Mouse (Mus musculus): ENCODE measurements around the gene Slc38a8. TPM values are rescaled to one million over a fixed set of nuclear protein-coding genes. Genes with fewer than 3 reads are reported as not detected.

Slc38a8 gene
- total RNA-seq (2014; rRNA removed): not detected in 2 replicates
- 0.10 TPM in 1 of 2 replicates, not detected in the other for polyA plus RNA-seq (2015; fragmentation: Nextera tagmentation; extraction: Ambion mirVana)

GRCm38 (mm10) chr8:119501598-119501997 is at the start of gene Slc38a8:
Slc38a8 (minus strand) TSS chr8:119501698.
- no peaks in the 10 kb centered on the region for H3K4me1 ChIP-seq (ENCODE audit: insufficient read depth, low read length)
- DNase-seq (ENCODE audit: low spot score) (no peak), ATAC-seq (no peak)
- WGBS: 57% methylated on average over 4 of the region's 5 CpGs
- TF ChIP-seq CTCF (IDR thresholded peaks at IDR 0.05; ENCODE audit: low read depth): no peak
- H3K27ac ChIP-seq: no peak within 1 kb of the TSS
- H3K9ac ChIP-seq (replicated peaks; ENCODE audit: low read length): no peak within 1 kb of the TSS
- H3K4me2 ChIP-seq (ENCODE audit: low read depth, low read length): no peak within 1 kb of the TSS
- H3K9me3 ChIP-seq (ENCODE audit: low read length): no peaks in the 10 kb centered on the region
- no peaks in the 10 kb centered on the region; the same call in 1 of the 2 replicates for H3K36me3 ChIP-seq (ENCODE audit: insufficient read depth, low read length)
- H3K4me3 ChIP-seq (ENCODE audit: low read length): no peak within 1 kb of the TSS
- H3K27me3 ChIP-seq (ENCODE audit: insufficient read depth, low read length): no peaks in the 10 kb centered on the region

GRCm38 (mm10) chr8:119548560-119549113 is 47.1 kb upstream of the Slc38a8 start:
- Histone ChIP-seq H3K9me3 (ENCODE audit: low read length) (no peaks in the 10 kb centered on the region), H3K27me3 (ENCODE audit: insufficient read depth, low read length) (no peaks in the 10 kb centered on the region), H3K9ac (replicated peaks; ENCODE audit: low read length) (no peak overlapping the region), H3K27ac (no peak overlapping the region), H3K4me2 (ENCODE audit: low read depth, low read length) (no peak overlapping the region), H3K4me1 (ENCODE audit: insufficient read depth, low read length) (no peaks in the 10 kb centered on the region), H3K36me3 (ENCODE audit: insufficient read depth, low read length) (peaks cover 24% of the 10 kb centered on the region), H3K4me3 (ENCODE audit: low read length) (no peak overlapping the region)
- ATAC-seq (no peak), DNase-seq (ENCODE audit: low spot score) (no peak)
- WGBS: 77% methylated on average over 7 of the region's 7 CpGs
- TF ChIP-seq CTCF (IDR thresholded peaks at IDR 0.05; ENCODE audit: low read depth): no peak

DNA sequence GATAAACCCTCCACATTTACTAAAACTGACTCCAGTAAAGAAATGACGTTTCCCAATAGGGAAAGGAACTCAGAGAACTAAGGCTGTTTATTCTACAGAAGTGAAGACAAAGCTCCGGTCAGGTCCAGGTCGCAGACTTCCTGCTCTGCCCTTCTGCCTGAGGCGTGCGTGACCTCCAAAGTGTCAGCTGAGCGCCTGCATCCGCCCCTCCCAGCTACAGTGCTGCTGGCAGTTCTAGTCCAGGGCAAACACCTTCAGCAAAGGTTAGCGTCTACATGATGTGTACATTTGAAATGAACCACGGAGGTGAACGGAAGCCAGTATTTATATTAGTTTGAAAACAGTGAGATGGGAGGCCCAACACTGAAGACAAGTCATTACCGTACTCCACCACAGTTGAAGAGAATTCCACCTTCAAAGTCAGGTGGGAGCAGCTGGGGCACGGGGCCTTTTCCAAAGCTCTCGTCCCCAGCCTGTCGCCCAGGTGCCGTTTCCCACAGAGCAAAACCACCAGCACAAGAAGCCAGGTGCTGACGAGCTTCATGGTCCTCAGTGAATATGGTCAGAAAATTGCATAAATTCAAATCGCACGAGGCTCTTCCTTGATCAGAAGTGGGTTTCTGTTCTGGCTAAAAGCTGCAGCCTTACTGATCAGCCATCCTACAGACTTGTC is 45.7 kb upstream of the Slc38a8 start:
- no peak overlapping the region for H3K4me2 ChIP-seq (ENCODE audit: low read depth, low read length)
- no peak for DNase-seq (ENCODE audit: low spot score)
- H3K27ac ChIP-seq: no peak overlapping the region
- no peaks in the 10 kb centered on the region for H3K27me3 ChIP-seq (ENCODE audit: insufficient read depth, low read length)
- TF ChIP-seq CTCF (IDR thresholded peaks at IDR 0.05; ENCODE audit: low read depth): no peak
- ATAC-seq: no peak
- no peak overlapping the region for H3K4me3 ChIP-seq (ENCODE audit: low read length)
- peaks cover 31% of the 10 kb centered on the region for H3K36me3 ChIP-seq (ENCODE audit: insufficient read depth, low read length)
- no peak overlapping the region for H3K9ac ChIP-seq (replicated peaks; ENCODE audit: low read length)
- H3K9me3 ChIP-seq (ENCODE audit: low read length): no peaks in the 10 kb centered on the region
- H3K4me1 ChIP-seq (ENCODE audit: insufficient read depth, low read length): no peaks in the 10 kb centered on the region
- WGBS: 90% methylated on average over 18 of the region's 18 CpGs

- Histone ChIP-seq H3K9me3 (ENCODE audit: low read length) (no peaks in the 10 kb centered on the region), H3K9ac (replicated peaks; ENCODE audit: low read length) (no peak overlapping the region), H3K4me1 (ENCODE audit: insufficient read depth, low read length) (no peaks in the 10 kb centered on the region), H3K27ac (no peak overlapping the region), H3K4me3 (ENCODE audit: low read length) (no peak overlapping the region), H3K4me2 (ENCODE audit: low read depth, low read length) (no peak overlapping the region), H3K36me3 (ENCODE audit: insufficient read depth, low read length) (peaks cover 44% of the 10 kb centered on the region), H3K27me3 (ENCODE audit: insufficient read depth, low read length) (no peaks in the 10 kb centered on the region)
- ATAC-seq (no peak), DNase-seq (ENCODE audit: low spot score) (no peak)
- WGBS: 92% methylated on average over 6 of the region's 6 CpGs
- no peak for TF ChIP-seq CTCF (IDR thresholded peaks at IDR 0.05; ENCODE audit: low read depth)
These were observed 44.3 kb upstream of the Slc38a8 start for GRCm38 (mm10) chr8:119545791-119546190.

DNA sequence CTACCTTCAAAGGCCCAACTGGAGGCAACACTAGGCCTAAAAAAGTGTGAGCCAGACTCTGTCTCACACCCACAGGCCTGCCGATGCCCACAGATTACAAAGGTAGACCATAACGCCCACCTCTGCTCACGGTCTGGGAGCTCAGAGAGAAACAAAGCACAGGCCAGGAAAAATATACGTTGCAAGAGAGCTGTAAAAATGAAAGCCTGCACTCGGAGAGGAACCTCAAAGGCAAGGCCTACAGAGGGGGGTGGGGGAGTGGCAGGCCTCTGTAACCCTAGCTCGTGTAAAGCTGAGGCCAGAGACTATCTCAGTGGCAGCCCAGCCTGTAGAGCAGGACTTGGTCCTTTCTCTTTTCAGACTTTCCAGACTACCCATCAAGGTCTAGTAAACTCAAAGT is 43.7 kb upstream of the Slc38a8 start:
- Histone ChIP-seq H3K9me3 (ENCODE audit: low read length) (no peaks in the 10 kb centered on the region), H3K4me1 (ENCODE audit: insufficient read depth, low read length) (no peaks in the 10 kb centered on the region), H3K9ac (replicated peaks; ENCODE audit: low read length) (no peak overlapping the region), H3K4me3 (ENCODE audit: low read length) (no peak overlapping the region), H3K27me3 (ENCODE audit: insufficient read depth, low read length) (no peaks in the 10 kb centered on the region), H3K4me2 (ENCODE audit: low read depth, low read length) (no peak overlapping the region), H3K36me3 (ENCODE audit: insufficient read depth, low read length) (peaks cover 50% of the 10 kb centered on the region), H3K27ac (no peak overlapping the region)
- WGBS: 82% methylated on average over 6 of the region's 6 CpGs
- TF ChIP-seq CTCF (IDR thresholded peaks at IDR 0.05; ENCODE audit: low read depth): no peak
- ATAC-seq: no peak
- DNase-seq (ENCODE audit: low spot score): no peak

- no peaks in the 10 kb centered on the region for H3K4me1 ChIP-seq (ENCODE audit: insufficient read depth, low read length)
- H3K36me3 ChIP-seq (ENCODE audit: insufficient read depth, low read length): peaks cover 56% of the 10 kb centered on the region
- no peak overlapping the region for H3K4me3 ChIP-seq (ENCODE audit: low read length)
- H3K9me3 ChIP-seq (ENCODE audit: low read length): no peaks in the 10 kb centered on the region
- 83% methylated on average over 3 of the region's 3 CpGs for WGBS
- no peak overlapping the region for H3K9ac ChIP-seq (replicated peaks; ENCODE audit: low read length)
- DNase-seq (ENCODE audit: low spot score) (no peak), ATAC-seq (no peak)
- H3K4me2 ChIP-seq (ENCODE audit: low read depth, low read length): no peak overlapping the region
- TF ChIP-seq CTCF (IDR thresholded peaks at IDR 0.05; ENCODE audit: low read depth): no peak
- H3K27me3 ChIP-seq (ENCODE audit: insufficient read depth, low read length): no peaks in the 10 kb centered on the region
- no peak overlapping the region for H3K27ac ChIP-seq
These were observed 43.1 kb upstream of the Slc38a8 start for GRCm38 (mm10) chr8:119544606-119545005.

DNA sequence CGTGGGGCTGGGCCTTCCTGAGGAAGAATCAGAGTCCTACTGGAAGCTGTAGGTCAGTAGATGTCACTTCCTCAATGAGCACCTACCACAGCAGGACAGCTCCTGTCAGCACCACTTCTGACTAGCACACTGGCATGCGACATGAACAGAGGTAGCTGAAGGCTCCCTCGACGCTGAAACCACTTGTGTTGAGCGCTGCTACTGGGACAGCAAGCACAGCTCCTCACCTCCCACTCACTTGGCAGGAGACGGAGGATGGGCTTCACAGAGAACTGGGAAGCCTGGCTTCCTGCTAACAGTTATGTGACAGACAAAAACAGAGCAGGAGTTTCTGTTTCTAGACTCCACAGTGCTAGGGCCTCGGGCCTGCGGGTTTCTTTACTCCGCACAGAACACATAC is 30.5 kb upstream of the Slc38a8 start:
- H3K27me3 ChIP-seq (ENCODE audit: insufficient read depth, low read length): no peaks in the 10 kb centered on the region
- ATAC-seq (no peak), DNase-seq (ENCODE audit: low spot score) (no peak)
- no peak overlapping the region for H3K4me3 ChIP-seq (ENCODE audit: low read length)
- no peaks in the 10 kb centered on the region for H3K4me1 ChIP-seq (ENCODE audit: insufficient read depth, low read length)
- TF ChIP-seq CTCF (IDR thresholded peaks at IDR 0.05; ENCODE audit: low read depth): no peak
- 88% methylated on average over 9 of the region's 9 CpGs for WGBS
- H3K4me2 ChIP-seq (ENCODE audit: low read depth, low read length): no peak overlapping the region
- no peak overlapping the region for H3K9ac ChIP-seq (replicated peaks; ENCODE audit: low read length)
- H3K36me3 ChIP-seq (ENCODE audit: insufficient read depth, low read length): peaks cover 84% of the 10 kb centered on the region
- H3K9me3 ChIP-seq (ENCODE audit: low read length): no peaks in the 10 kb centered on the region
- no peak overlapping the region for H3K27ac ChIP-seq

Measured in hindbrain, postnatal 0 days (tissue).